Mouse (Mus musculus) MEL (cell line): Measurements from ENCODE around the gene Lhpp. TPM values are rescaled to one million over a fixed set of nuclear protein-coding genes. Genes with fewer than 3 reads are reported as not detected.

Source experiments
- DNase-seq: peaks from one replicate; pipeline ENCODE4 v3.0.0; 2011; ENCODE audit warnings: low read depth, low spot score
- H3K27ac ChIP-seq: 2 replicates; pipeline ENCODE4 v1.5.1; 2012; ENCODE audit warnings: low read depth, mild to moderate bottlenecking, control low read depth, low read length, moderate library complexity; ENCODE audit not compliant: control insufficient read depth
- H3K27me3 ChIP-seq, 2 experiments: fragments of 150-350 bp in 1 of 2; sonication (generic) in 1 of 2; 2 replicates each; pipeline ENCODE4 v1.6.1; 2012; ENCODE audit warnings: low read length in 2 of 2, mild to moderate bottlenecking in 2 of 2, improper control_type of control experiment in 1 of 2, moderate library complexity in 1 of 2; ENCODE audit not compliant: insufficient read depth in 2 of 2, control insufficient read depth in 1 of 2
- H3K36me3 ChIP-seq, 2 experiments: 2 replicates each; pipeline ENCODE4 v1.6.1; 2012 to 2014; ENCODE audit warnings: low read length in 2 of 2, improper control_type of control experiment in 1 of 2, inconsistent platforms in 1 of 2, mild to moderate bottlenecking in 1 of 2; ENCODE audit not compliant: insufficient read depth in 2 of 2, control insufficient read depth in 1 of 2
- H3K4me1 ChIP-seq, 2 experiments: fragments of 150-350 bp in 1 of 2; sonication (generic) in 1 of 2; 2 replicates each; pipeline ENCODE4 v1.6.1; 2012; ENCODE audit warnings: low read length in 2 of 2, improper control_type of control experiment in 1 of 2, mild to moderate bottlenecking in 1 of 2; ENCODE audit not compliant: insufficient read depth in 2 of 2, control insufficient read depth in 1 of 2
- H3K4me3 ChIP-seq, 2 experiments: fragments of 150-350 bp in 1 of 2; sonication (generic) in 1 of 2; 2 replicates each; pipeline ENCODE4 v1.5.1; 2012; ENCODE audit warnings: low read depth in 2 of 2, low read length in 2 of 2, mild to moderate bottlenecking in 2 of 2, moderate library complexity in 2 of 2, control low read depth in 1 of 2, improper control_type of control experiment in 1 of 2; ENCODE audit not compliant: control insufficient read depth in 1 of 2, insufficient read depth in 1 of 2
- H3K79me2 ChIP-seq: 2 replicates; pipeline ENCODE4 v1.6.1; 2012; ENCODE audit warnings: mild to moderate bottlenecking, low read length, moderate library complexity; ENCODE audit not compliant: control insufficient read depth, poor library complexity, insufficient read depth
- H3K9ac ChIP-seq: 2 replicates; pipeline ENCODE4 v1.6.1; 2012; ENCODE audit warnings: low read depth, mild to moderate bottlenecking, control low read depth, low read length, moderate library complexity; ENCODE audit not compliant: control insufficient read depth, poor library complexity, severe bottlenecking
- H3K9me3 ChIP-seq: fragments of 150-350 bp; sonication (generic); replicated peaks from 2 replicates; pipeline ENCODE4 v1.6.1; 2012; ENCODE audit warnings: mild to moderate bottlenecking, low read length, improper control_type of control experiment, moderate library complexity; ENCODE audit not compliant: insufficient read depth
- BHLHE40 ChIP-seq: IDR thresholded peaks from 2 replicates; pipeline ENCODE4 v1.6.1; 2012; ENCODE audit warnings: low read depth, mild to moderate bottlenecking, inconsistent platforms, low read length, improper control_type of control experiment, borderline replicate concordance
- CHD1 ChIP-seq: IDR thresholded peaks from 2 replicates; pipeline ENCODE4 v1.6.1; 2012; ENCODE audit warnings: low read depth, mild to moderate bottlenecking, inconsistent platforms, low read length, improper control_type of control experiment
- CHD2 ChIP-seq: IDR thresholded peaks from 2 replicates; pipeline ENCODE4 v1.6.1; 2011; ENCODE audit warnings: low read length, improper control_type of control experiment
- CTCF ChIP-seq, 3 experiments: IDR thresholded peaks in 2 of 3; conservative IDR thresholded peaks in 1 of 3; 2 replicates each; pipeline ENCODE4 v1.5.1; 2011 to 2012; ENCODE audit warnings: low read length in 3 of 3, low read depth in 2 of 3, mild to moderate bottlenecking in 2 of 3, improper control_type of control experiment in 1 of 3, inconsistent platforms in 1 of 3, mixed read lengths in 1 of 3, moderate library complexity in 1 of 3; ENCODE audit not compliant: control insufficient read depth in 1 of 3, insufficient read depth in 1 of 3, poor library complexity in 1 of 3, severe bottlenecking in 1 of 3
- GATA1 ChIP-seq: IDR thresholded peaks from 2 replicates; pipeline ENCODE4 v1.6.1; 2011; ENCODE audit warnings: low read depth, low read length, improper control_type of control experiment
- MAFK ChIP-seq: IDR thresholded peaks from 2 replicates; pipeline ENCODE4 v1.6.1; 2011; ENCODE audit warnings: low read depth, mild to moderate bottlenecking, low read length, improper control_type of control experiment, borderline replicate concordance
- MAX ChIP-seq: IDR thresholded peaks from 2 replicates; pipeline ENCODE4 v1.6.1; 2011; ENCODE audit warnings: low read length, improper control_type of control experiment
- MEF2A ChIP-seq: IDR thresholded peaks from 2 replicates; pipeline ENCODE4 v1.6.1; 2014; ENCODE audit warnings: low read depth, mild to moderate bottlenecking, inconsistent platforms, low read length, improper control_type of control experiment; ENCODE audit not compliant: poor library complexity, insufficient replicate concordance, severe bottlenecking; ENCODE audit errors: extremely low read depth
- MXI1 ChIP-seq: IDR thresholded peaks from 2 replicates; pipeline ENCODE4 v1.6.1; 2011; ENCODE audit warnings: mild to moderate bottlenecking, low read depth, low read length, improper control_type of control experiment
- MYB ChIP-seq: IDR thresholded peaks from 2 replicates; pipeline ENCODE4 v1.6.1; 2011; ENCODE audit warnings: mild to moderate bottlenecking, low read depth, low read length, improper control_type of control experiment
- MYC ChIP-seq: IDR thresholded peaks from 2 replicates; pipeline ENCODE4 v1.6.1; 2011; ENCODE audit warnings: low read depth, mild to moderate bottlenecking, low read length, improper control_type of control experiment, moderate library complexity
- NELFE ChIP-seq: IDR thresholded peaks from 2 replicates; pipeline ENCODE4 v1.6.1; 2011; ENCODE audit warnings: low read depth, low read length, improper control_type of control experiment
- POLR2A ChIP-seq, 2 experiments: IDR thresholded peaks; 2 replicates each; pipeline ENCODE4 v1.6.1; 2011 to 2012; ENCODE audit warnings: low read length in 2 of 2, mild to moderate bottlenecking in 2 of 2, control low read depth in 1 of 2, improper control_type of control experiment in 1 of 2, low read depth in 1 of 2, moderate library complexity in 1 of 2; ENCODE audit not compliant: control insufficient read depth in 1 of 2, insufficient read depth in 1 of 2, poor library complexity in 1 of 2
- POLR2AphosphoS2 ChIP-seq: IDR thresholded peaks from 2 replicates; pipeline ENCODE4 v1.6.1; 2011; ENCODE audit warnings: low read length, improper control_type of control experiment
- RAD21 ChIP-seq: IDR thresholded peaks from 2 replicates; pipeline ENCODE4 v1.6.1; 2011; ENCODE audit warnings: mild to moderate bottlenecking, low read depth, low read length, improper control_type of control experiment
- RCOR1 ChIP-seq: IDR thresholded peaks from 2 replicates; pipeline ENCODE4 v1.6.1; 2012; ENCODE audit warnings: low read depth, mild to moderate bottlenecking, inconsistent platforms, low read length, improper control_type of control experiment
- SMC3 ChIP-seq: IDR thresholded peaks from 2 replicates; pipeline ENCODE4 v1.6.1; 2011; ENCODE audit warnings: low read depth, low read length, improper control_type of control experiment
- TAL1 ChIP-seq: IDR thresholded peaks from 2 replicates; pipeline ENCODE4 v1.6.1; 2012; ENCODE audit warnings: mild to moderate bottlenecking, inconsistent platforms, low read length, moderate library complexity, mixed read lengths
- TBP ChIP-seq: IDR thresholded peaks from 2 replicates; pipeline ENCODE4 v1.8.0; 2011; ENCODE audit warnings: low read depth, low read length, improper control_type of control experiment
- UBTF ChIP-seq: IDR thresholded peaks from 2 replicates; pipeline ENCODE4 v1.6.1; 2012; ENCODE audit warnings: low read depth, mild to moderate bottlenecking, inconsistent platforms, low read length, improper control_type of control experiment, moderate library complexity, borderline replicate concordance; ENCODE audit not compliant: insufficient read depth
- USF1 ChIP-seq: IDR thresholded peaks from 2 replicates; pipeline ENCODE4 v1.6.1; 2014; ENCODE audit warnings: low read depth, mild to moderate bottlenecking, inconsistent platforms, low read length, improper control_type of control experiment, moderate library complexity
- ZC3H11A ChIP-seq: IDR thresholded peaks from 2 replicates; pipeline ENCODE4 v1.6.1; 2012; ENCODE audit warnings: low read depth, mild to moderate bottlenecking, inconsistent platforms, low read length, improper control_type of control experiment
- polyA plus RNA-seq, 2 experiments: library from polyadenylated mRNA; stranded (reverse) in 1 of 2; unstranded in 1 of 2; fragments of >175 nt in 1 of 2; fragments of >200 nt in 1 of 2; gene quantifications; 2 replicates each; pipeline versions ENCODE4 v1.2.1 to v1.2.4; 2012; ENCODE audit warnings: low replicate concordance in 2 of 2, low read depth in 1 of 2; ENCODE audit not compliant: insufficient read length in 2 of 2, insufficient read depth in 1 of 2, missing spikeins in 1 of 2
- total RNA-seq: library from RNA; depleted of rRNA; stranded (reverse); fragments of 300-350 nt; gene quantifications from 2 replicates; pipeline ENCODE4 v1.2.3, GENCODE M21; 2012

Gene Lhpp
- total and polyA plus RNA-seq, 3 experiments: 31.0 to 39.3 TPM; not detected in 1

- Histone ChIP-seq H3K9me3 (no peaks in the 10 kb centered on the region), H3K4me1 (no peaks in the 10 kb centered on the region), H3K27ac (peak overlapping the region; percentile 27; the same call in 1 of the 2 replicates), H3K27me3 (no peaks in the 10 kb centered on the region), H3K79me2 (no peaks in the 10 kb centered on the region), H3K9ac (peak overlapping the region; percentile 46), H3K4me3 (peak overlapping the region; percentile 39 to 41; a peak in 3 of 4 replicates), H3K36me3 (no peaks in the 10 kb centered on the region)
- DNase-seq: peak; percentile 81
- TF ChIP-seq CHD1 (no peak), MAX (peak; percentile 41; the same call in 1 of the 2 replicates), GATA1 (peak; percentile 74), POLR2A (IDR thresholded peaks at IDR 0.05; ENCODE audit: control insufficient read depth in 1 of 2, insufficient read depth in 1 of 2, low read depth in 1 of 2, low read length in 2 of 2, poor library complexity in 1 of 2) (no peak), CHD2 (no peak), SMC3 (peak; percentile 98), MAFK (no peak), USF1 (no peak), BHLHE40 (no peak), MEF2A (no peak), POLR2AphosphoS2 (no peak), ZC3H11A (peak; percentile 89), TBP (no peak), MYC (peak; percentile 86), RCOR1 (no peak), TAL1 (no peak), RAD21 (peak; percentile 79), MXI1 (peak; percentile 76), CTCF (IDR thresholded peaks at IDR 0.05 in 2 of 3, conservative IDR thresholded peaks at IDR 0.05 in 1 of 3; ENCODE audit: control insufficient read depth in 1 of 3, insufficient read depth in 1 of 3, low read depth in 2 of 3, low read length in 3 of 3, poor library complexity in 1 of 3, severe bottlenecking in 1 of 3) (peak; percentile 65 to 94 (median 90))
- TF ChIP-seq, all 39 proteins: peak for 8
These were observed 46.1 kb downstream of the Lhpp start for GRCm38 (mm10) chr7:132656548-132656947.

- Histone ChIP-seq H3K9ac (no peak overlapping the region), H3K27me3 (no peaks in the 10 kb centered on the region), H3K4me3 (no peak overlapping the region), H3K9me3 (no peaks in the 10 kb centered on the region), H3K4me1 (no peaks in the 10 kb centered on the region), H3K36me3 (no peaks in the 10 kb centered on the region), H3K27ac (no peak overlapping the region), H3K79me2 (no peaks in the 10 kb centered on the region)
- no peak for DNase-seq
- TF ChIP-seq GATA1 (no peak), NELFE (no peak), MYB (no peak), CHD1 (no peak), BHLHE40 (no peak), TBP (no peak), MYC (no peak), UBTF (no peak)
These were observed 47.1 kb downstream of the Lhpp start for GRCm38 (mm10) chr7:132657371-132658057.
